Mouse (Mus musculus) heart, embryonic 12.5 days (tissue): Measurements from ENCODE around the gene Egfl7. TPM values are rescaled to one million over a fixed set of nuclear protein-coding genes. Genes with fewer than 3 reads are reported as not detected.

Source experiments
- ATAC-seq: fragments of 200-750 bp; cut with Nextera tagmentation; 2 replicates; pipeline ENCODE4 v1.8.0; 2017; ENCODE audit warnings: moderate TSS enrichment, moderate library complexity; ENCODE audit not compliant: insufficient number of reproducible peaks, low FRiP score
- H3K27ac ChIP-seq: fragments of 300-500 bp; sonication (generic); 2 replicates; pipeline ENCODE4 v1.5.1; 2016; ENCODE audit warnings: mild to moderate bottlenecking, moderate library complexity; ENCODE audit not compliant: poor library complexity, severe bottlenecking
- H3K27me3 ChIP-seq: fragments of 300-500 bp; sonication (generic); replicated peaks from 2 replicates; pipeline ENCODE4 v1.6.1; 2016; ENCODE audit warnings: mild to moderate bottlenecking, moderate library complexity
- H3K36me3 ChIP-seq: fragments of 300-500 bp; sonication (generic); 2 replicates; pipeline ENCODE4 v1.6.1; 2016; ENCODE audit warnings: mild to moderate bottlenecking, moderate library complexity
- H3K4me1 ChIP-seq: fragments of 300-500 bp; sonication (generic); replicated peaks from 2 replicates; pipeline ENCODE4 v1.6.1; 2016; ENCODE audit warnings: mild to moderate bottlenecking
- H3K4me2 ChIP-seq: fragments of 300-500 bp; sonication (generic); 2 replicates; pipeline ENCODE4 v1.6.1; 2016; ENCODE audit warnings: mild to moderate bottlenecking, moderate library complexity
- H3K4me3 ChIP-seq: fragments of 300-500 bp; sonication (generic); 2 replicates; pipeline ENCODE4 v1.5.1; 2016; ENCODE audit warnings: mild to moderate bottlenecking
- H3K9ac ChIP-seq: fragments of 300-500 bp; sonication (generic); 2 replicates; pipeline ENCODE4 v1.6.1; 2016; ENCODE audit warnings: mild to moderate bottlenecking, moderate library complexity
- H3K9me3 ChIP-seq: fragments of 300-500 bp; sonication (generic); replicated peaks from 2 replicates; pipeline ENCODE4 v1.6.1; 2016; ENCODE audit warnings: mild to moderate bottlenecking, moderate library complexity
- WGBS: fragments of 180-500 bp; shearing (Covaris S2); methylation state at CpG from one replicate; pipeline ENCODE4 v1.1.7; 2016; 5-methylcytosine and 5-hydroxymethylcytosine counted together
- polyA plus RNA-seq: library from polyadenylated mRNA; unstranded; fragments of >200 nt; fragmentation: Nextera tagmentation; extraction: Ambion mirVana; gene quantifications from 2 replicates; pipeline ENCODE4 v1.2.1, GENCODE M21; 2016

Gene Egfl7
- polyA plus RNA-seq, 1 experiment from 2014 or later, result 139 TPM

- whole genome bisulfite sequencing, result 37% methylated on average over 6 of the region's 6 CpGs
- H3K4me2 ChIP-seq, result no peak overlapping the region
- 0 out of 2 replicates have a peak overlapping the region, but pooled peaks have one; percentile 1 for H3K9ac ChIP-seq
- no peak overlapping the region for H3K27ac ChIP-seq
- ATAC-seq, result peak; percentile 67
- no peaks in the 10 kb centered on the region for H3K36me3 ChIP-seq
- no peak overlapping the region for H3K4me3 ChIP-seq
- H3K27me3 ChIP-seq, result no peaks in the 10 kb centered on the region; the same call in 1 of the 2 replicates
- peaks cover 21% of the 10 kb centered on the region for H3K4me1 ChIP-seq
- no peaks in the 10 kb centered on the region for H3K9me3 ChIP-seq
Measured at GRCm38 (mm10) chr2:26561351-26562016, 18.3 kb upstream of the Egfl7 start.

- peaks cover 27% of the 10 kb centered on the region for H3K4me1 ChIP-seq
- H3K36me3 ChIP-seq, result no peaks in the 10 kb centered on the region
- no peak overlapping the region for H3K4me2 ChIP-seq
- no peak overlapping the region for H3K9ac ChIP-seq
- 0 out of 2 replicates have a peak, but pooled peaks have one; percentile 33 for ATAC-seq
- H3K27ac ChIP-seq, result no peak overlapping the region
- H3K9me3 ChIP-seq, result no peaks in the 10 kb centered on the region
- no peaks in the 10 kb centered on the region; the same call in 1 of the 2 replicates for H3K27me3 ChIP-seq
- 10% methylated on average over 4 of the region's 4 CpGs for WGBS
- no peak overlapping the region for H3K4me3 ChIP-seq
Measured at GRCm38 (mm10) chr2:26566221-26566620, 13.6 kb upstream of the Egfl7 start.

- H3K9ac ChIP-seq, result no peak overlapping the region
- H3K9me3 ChIP-seq, result no peaks in the 10 kb centered on the region
- H3K4me2 ChIP-seq, result no peak overlapping the region
- ATAC-seq, result no peak
- no peak overlapping the region for H3K4me3 ChIP-seq
- peaks cover 62% of the 10 kb centered on the region for H3K4me1 ChIP-seq
- H3K27ac ChIP-seq, result peak overlapping the region; percentile 82
- WGBS, result 13% methylated on average over 3 of the region's 3 CpGs
- H3K27me3 ChIP-seq, result no peaks in the 10 kb centered on the region
- H3K36me3 ChIP-seq, result no peaks in the 10 kb centered on the region
Measured at GRCm38 (mm10) chr2:26570034-26570433, 9.8 kb upstream of the Egfl7 start.

GRCm38 (mm10) chr2:26571400-26571799, 8.4 kb upstream of the Egfl7 start:
- peak; percentile 19; the same call in 1 of the 2 replicates for ATAC-seq
- H3K27ac ChIP-seq, result peak overlapping the region; percentile 82
- no peaks in the 10 kb centered on the region for H3K9me3 ChIP-seq
- no peaks in the 10 kb centered on the region for H3K27me3 ChIP-seq
- 55% methylated on average over 9 of the region's 9 CpGs for WGBS
- peak overlapping the region; percentile 34; the same call in 1 of the 2 replicates for H3K9ac ChIP-seq
- H3K4me2 ChIP-seq, result peak overlapping the region; percentile 27
- H3K4me1 ChIP-seq, result peaks cover 69% of the 10 kb centered on the region
- no peak overlapping the region for H3K4me3 ChIP-seq
- H3K36me3 ChIP-seq, result no peaks in the 10 kb centered on the region

GRCm38 (mm10) chr2:26571826-26572225, 8.0 kb upstream of the Egfl7 start:
- peak overlapping the region; percentile 27 for H3K4me2 ChIP-seq
- H3K27me3 ChIP-seq, result no peaks in the 10 kb centered on the region
- 26% methylated on average over 5 of the region's 5 CpGs for WGBS
- no peaks in the 10 kb centered on the region for H3K9me3 ChIP-seq
- peaks cover 71% of the 10 kb centered on the region for H3K4me1 ChIP-seq
- H3K36me3 ChIP-seq, result no peaks in the 10 kb centered on the region
- H3K27ac ChIP-seq, result peak overlapping the region; percentile 82
- peak; percentile 78 for ATAC-seq
- peak overlapping the region; percentile 34; the same call in 1 of the 2 replicates for H3K9ac ChIP-seq
- H3K4me3 ChIP-seq, result no peak overlapping the region

GRCm38 (mm10) chr2:26573396-26573795, 6.4 kb upstream of the Egfl7 start:
- H3K27me3 ChIP-seq, result no peaks in the 10 kb centered on the region
- 0 out of 2 replicates have a peak, but pooled peaks have one; percentile 35 for ATAC-seq
- peak overlapping the region; percentile 82 for H3K27ac ChIP-seq
- H3K4me3 ChIP-seq, result no peak overlapping the region
- 40% methylated on average over 12 of the region's 12 CpGs for WGBS
- H3K36me3 ChIP-seq, result no peaks in the 10 kb centered on the region
- H3K4me2 ChIP-seq, result peak overlapping the region; percentile 9; the same call in 1 of the 2 replicates
- H3K9ac ChIP-seq, result no peak overlapping the region
- no peaks in the 10 kb centered on the region for H3K9me3 ChIP-seq
- peaks cover 86% of the 10 kb centered on the region for H3K4me1 ChIP-seq

GRCm38 (mm10) chr2:26573807-26574206, 6.0 kb upstream of the Egfl7 start:
- H3K9ac ChIP-seq, result no peak overlapping the region
- peak overlapping the region; percentile 82 for H3K27ac ChIP-seq
- H3K4me3 ChIP-seq, result no peak overlapping the region
- H3K4me2 ChIP-seq, result peak overlapping the region; percentile 9; the same call in 1 of the 2 replicates
- no peaks in the 10 kb centered on the region for H3K9me3 ChIP-seq
- H3K27me3 ChIP-seq, result no peaks in the 10 kb centered on the region
- no peaks in the 10 kb centered on the region for H3K36me3 ChIP-seq
- H3K4me1 ChIP-seq, result peaks cover 90% of the 10 kb centered on the region
- no peak for ATAC-seq
- WGBS, result 20% methylated on average over 5 of the region's 5 CpGs

GRCm38 (mm10) chr2:26574862-26575261, 5.0 kb upstream of the Egfl7 start:
- ATAC-seq, result no peak

GRCm38 (mm10) chr2:26575378-26575777, 4.4 kb upstream of the Egfl7 start:
- Histone ChIP-seq H3K4me1 (peaks cover 95% of the 10 kb centered on the region), H3K9ac (no peak overlapping the region), H3K36me3 (no peaks in the 10 kb centered on the region), H3K9me3 (no peaks in the 10 kb centered on the region), H3K27me3 (no peaks in the 10 kb centered on the region), H3K4me2 (peak overlapping the region; percentile 19; the same call in 1 of the 2 replicates), H3K27ac (peak overlapping the region; percentile 81), H3K4me3 (no peak overlapping the region)
- WGBS, result 59% methylated on average over 1 of the region's 1 CpGs
- no peak for ATAC-seq

More at GRCm38 (mm10) chr2:26574862-26575261, 5.0 kb upstream of the Egfl7 start:
- no peak overlapping the region for H3K9ac ChIP-seq
- 46% methylated on average over 5 of the region's 5 CpGs for WGBS
- H3K27me3 ChIP-seq, result no peaks in the 10 kb centered on the region
- H3K27ac ChIP-seq, result no peak overlapping the region; the same call in 1 of the 2 replicates
- H3K36me3 ChIP-seq, result no peaks in the 10 kb centered on the region
- no peak overlapping the region for H3K4me2 ChIP-seq
- H3K4me3 ChIP-seq, result no peak overlapping the region
- H3K9me3 ChIP-seq, result no peaks in the 10 kb centered on the region
- H3K4me1 ChIP-seq, result peaks cover 94% of the 10 kb centered on the region

- Histone ChIP-seq H3K4me1 (peaks cover 92% of the 10 kb centered on the region), H3K27ac (peak overlapping the region; percentile 81), H3K9ac (no peak overlapping the region), H3K36me3 (no peaks in the 10 kb centered on the region), H3K4me3 (no peak overlapping the region), H3K4me2 (peak overlapping the region; percentile 19), H3K9me3 (no peaks in the 10 kb centered on the region), H3K27me3 (no peaks in the 10 kb centered on the region)
- 26% methylated on average over 4 of the region's 4 CpGs for WGBS
- ATAC-seq, result peak; percentile 56
Measured at GRCm38 (mm10) chr2:26575865-26576264, 3.9 kb upstream of the Egfl7 start.

- Histone ChIP-seq H3K9ac (no peak overlapping the region), H3K36me3 (no peaks in the 10 kb centered on the region), H3K4me1 (peaks cover 86% of the 10 kb centered on the region), H3K4me2 (peak overlapping the region; percentile 19; the same call in 1 of the 2 replicates), H3K9me3 (no peaks in the 10 kb centered on the region), H3K4me3 (no peak overlapping the region), H3K27ac (peak overlapping the region; percentile 81), H3K27me3 (no peaks in the 10 kb centered on the region)
- 39% methylated on average over 4 of the region's 4 CpGs for whole genome bisulfite sequencing
- no peak for ATAC-seq
Measured at GRCm38 (mm10) chr2:26576462-26576861, 3.4 kb upstream of the Egfl7 start.
